Mouse (Mus musculus) small intestine, adult 2 months (tissue): ENCODE data around the gene Tmcc3. TPM values are rescaled to one million over a fixed set of nuclear protein-coding genes. Genes with fewer than 3 reads are reported as not detected.
A peak's percentile ranks its signal among the peaks of the same experiment; 100 is the strongest.

Experiments used
- H3K27ac ChIP-seq: fragments of 200-500 bp; 2 replicates; pipeline ENCODE4 v1.5.1; 2012; ENCODE audit warnings: low read depth, low read length, control low read depth, inconsistent platforms; ENCODE audit not compliant: insufficient read depth
- H3K27me3 ChIP-seq: fragments of 200-500 bp; 2 replicates; pipeline ENCODE4 v1.6.1; 2012; ENCODE audit warnings: mild to moderate bottlenecking, moderate library complexity, low read length, inconsistent platforms; ENCODE audit not compliant: control insufficient read depth, insufficient read depth
- H3K36me3 ChIP-seq: fragments of 200-500 bp; 2 replicates; pipeline ENCODE4 v1.6.1; 2012; ENCODE audit warnings: mild to moderate bottlenecking, low read length, control low read depth, inconsistent platforms; ENCODE audit not compliant: control insufficient read depth, insufficient read depth
- H3K4me1 ChIP-seq: fragments of 200-500 bp; 2 replicates; pipeline ENCODE4 v1.6.1; 2012; ENCODE audit warnings: low read length, inconsistent platforms, mixed read lengths; ENCODE audit not compliant: control insufficient read depth, insufficient read depth, insufficient read length
- H3K4me3 ChIP-seq: fragments of 200-500 bp; 2 replicates; pipeline ENCODE4 v1.5.1; 2012; ENCODE audit warnings: low read depth, mild to moderate bottlenecking, control low read depth, inconsistent platforms, low read length, moderate library complexity
- CTCF ChIP-seq: fragments of 200-500 bp; IDR thresholded peaks from 2 replicates; pipeline ENCODE4 v1.5.1; 2012; ENCODE audit warnings: low read depth, mild to moderate bottlenecking, control low read depth, inconsistent platforms, low read length, moderate library complexity, mixed read lengths; ENCODE audit not compliant: insufficient replicate concordance, insufficient read length; ENCODE audit errors: extremely low read depth
- POLR2A ChIP-seq: fragments of 200-500 bp; IDR thresholded peaks from 2 replicates; pipeline ENCODE4 v1.6.1; 2012; ENCODE audit warnings: low read depth, mild to moderate bottlenecking, control low read depth, inconsistent platforms, low read length, moderate library complexity
- WGBS: fragments of 180-500 bp; shearing (Covaris S2); methylation state at CpG from one replicate; pipeline ENCODE4 v1.1.7; 2018; 5-methylcytosine and 5-hydroxymethylcytosine counted together
- polyA plus RNA-seq: library from polyadenylated mRNA; depleted of rRNA; stranded (reverse); fragments of >200 nt; gene quantifications from 2 replicates; pipeline ENCODE4 v1.2.3, GENCODE M21; 2012

Tmcc3 gene
- polyA plus RNA-seq, 1 experiment: 38.7 TPM

DNA sequence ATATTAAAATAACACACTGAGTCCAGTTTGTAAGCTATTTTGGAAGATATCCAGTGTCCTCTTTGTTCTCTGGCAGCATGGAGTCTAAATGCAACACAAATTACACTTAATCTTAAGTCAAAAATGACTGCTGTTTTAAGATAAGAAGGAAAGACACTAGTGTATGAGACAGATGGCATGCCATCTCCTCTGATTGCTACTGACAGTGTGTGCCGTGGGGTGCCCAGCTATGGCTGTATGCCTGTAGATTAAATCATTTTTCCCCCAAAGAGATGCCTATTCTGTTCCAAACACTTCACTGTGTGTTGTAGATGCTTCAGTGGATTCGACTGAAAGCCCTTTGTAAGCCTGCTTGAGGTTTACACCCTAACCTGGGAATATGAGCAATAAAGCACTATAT lies 59.5 kb downstream of the Tmcc3 start:
- 63% methylated on average over 2 of the region's 2 CpGs for WGBS
- Histone ChIP-seq H3K27me3 (no peaks in the 10 kb centered on the region), H3K4me3 (no peak overlapping the region), H3K4me1 (no peaks in the 10 kb centered on the region), H3K27ac (no peak overlapping the region), H3K36me3 (no peaks in the 10 kb centered on the region)
- TF ChIP-seq POLR2A (no peak), CTCF (no peak)

DNA sequence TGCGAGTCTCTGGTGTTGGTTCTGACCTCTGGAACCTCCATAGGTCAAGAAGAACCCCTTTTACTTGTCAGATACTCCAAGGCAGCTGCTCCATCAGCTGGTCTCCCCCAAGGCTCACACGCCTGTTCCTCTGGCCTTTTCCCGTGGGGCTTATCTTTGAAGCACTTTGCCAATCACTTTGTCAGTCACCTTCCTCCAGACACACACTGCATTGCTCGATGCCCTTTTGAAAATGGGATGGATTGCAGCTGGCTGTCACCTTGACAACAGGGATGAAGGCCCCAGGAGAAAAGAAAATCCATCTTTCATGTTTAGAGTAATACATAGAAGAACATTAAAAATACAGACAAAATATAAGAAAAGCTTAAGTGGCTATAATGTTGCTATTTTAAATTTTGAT lies 65.2 kb downstream of the Tmcc3 start:
- TF ChIP-seq POLR2A: no peak
- TF ChIP-seq CTCF: no peak
- H3K36me3 ChIP-seq: no peaks in the 10 kb centered on the region
- H3K27me3 ChIP-seq: no peaks in the 10 kb centered on the region
- H3K4me1 ChIP-seq: no peaks in the 10 kb centered on the region
- 50% methylated on average over 4 of the region's 4 CpGs for WGBS
- no peak overlapping the region for H3K4me3 ChIP-seq
- no peak overlapping the region for H3K27ac ChIP-seq

DNA sequence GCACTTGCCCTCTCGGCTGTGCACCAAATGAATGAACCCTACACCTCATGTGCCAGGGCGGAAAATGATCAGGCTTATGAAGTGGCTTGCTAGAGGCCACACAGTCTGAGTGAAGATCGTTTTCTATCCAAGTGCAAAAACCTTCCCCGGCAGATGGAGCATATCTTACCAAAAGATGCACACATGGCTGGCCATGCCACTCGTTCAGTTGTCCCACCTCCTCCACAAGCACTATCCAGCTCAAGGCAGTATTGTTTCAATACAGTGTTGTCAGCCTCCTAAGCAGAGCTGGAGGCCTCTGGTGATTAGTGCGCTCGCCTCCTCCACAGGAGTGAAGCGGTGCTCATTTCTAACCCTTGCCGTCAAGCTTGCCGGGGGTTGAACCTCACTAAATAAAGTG lies 66.1 kb downstream of the Tmcc3 start:
- Histone ChIP-seq H3K27ac (peak overlapping the region; percentile 17; the same call in 1 of the 2 replicates), H3K4me1 (no peaks in the 10 kb centered on the region), H3K4me3 (no peak overlapping the region), H3K36me3 (no peaks in the 10 kb centered on the region), H3K27me3 (no peaks in the 10 kb centered on the region)
- 75% methylated on average over 10 of the region's 10 CpGs for WGBS
- no peak for TF ChIP-seq CTCF
- TF ChIP-seq POLR2A: no peak

DNA sequence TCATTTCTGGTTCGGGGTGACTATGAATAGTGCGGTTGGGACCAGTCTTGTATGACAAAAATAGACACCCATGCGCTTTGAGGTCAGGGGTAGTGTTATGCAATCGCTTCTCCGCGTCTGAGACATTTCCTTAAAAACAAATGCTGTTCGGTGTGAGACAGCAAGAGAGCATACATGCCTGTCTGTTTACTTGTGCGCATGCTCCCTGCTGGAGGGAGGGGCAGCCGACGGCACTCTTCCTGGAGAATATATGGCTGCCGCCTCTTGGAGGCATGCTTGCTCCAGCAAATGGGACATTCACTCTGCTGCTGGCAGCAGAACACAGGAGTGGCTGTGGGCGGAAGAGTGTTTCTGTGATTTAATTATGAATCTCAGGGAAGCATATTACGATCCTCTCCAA lies 66.6 kb downstream of the Tmcc3 start:
- WGBS: 52% methylated on average over 13 of the region's 13 CpGs
- Histone ChIP-seq H3K27me3 (no peaks in the 10 kb centered on the region), H3K27ac (peak overlapping the region; percentile 17; the same call in 1 of the 2 replicates), H3K36me3 (no peaks in the 10 kb centered on the region), H3K4me3 (peak overlapping the region; percentile 16; the same call in 1 of the 2 replicates), H3K4me1 (no peaks in the 10 kb centered on the region)
- TF ChIP-seq POLR2A (no peak), CTCF (0 out of 2 replicates have a peak, but pooled peaks have one; percentile 10)

DNA sequence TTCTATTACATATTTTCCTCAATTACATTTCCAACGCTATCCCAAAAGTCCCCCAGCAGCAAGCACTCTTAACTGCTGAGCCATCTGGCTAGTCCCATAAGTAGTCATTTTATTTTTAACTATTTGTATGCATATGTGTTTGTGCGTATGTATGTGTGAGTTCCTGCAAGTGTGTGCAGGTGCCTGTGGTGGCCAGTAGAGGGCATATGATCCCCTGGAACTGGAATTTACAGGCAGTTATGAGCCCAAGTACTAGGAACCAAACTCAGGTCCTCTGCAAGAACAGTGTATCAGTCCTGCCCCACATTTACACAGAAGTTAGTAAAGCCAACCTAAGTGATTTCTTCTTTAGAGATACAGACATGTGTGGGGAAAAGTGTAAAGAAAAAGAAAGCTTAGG lies 68.3 kb downstream of the Tmcc3 start:
- 90% methylated on average over 2 of the region's 2 CpGs for WGBS
- TF ChIP-seq POLR2A (no peak), CTCF (peak; percentile 17; the same call in 1 of the 2 replicates)
- Histone ChIP-seq H3K36me3 (no peaks in the 10 kb centered on the region), H3K27me3 (no peaks in the 10 kb centered on the region), H3K4me1 (no peaks in the 10 kb centered on the region), H3K4me3 (no peak overlapping the region), H3K27ac (no peak overlapping the region)

DNA sequence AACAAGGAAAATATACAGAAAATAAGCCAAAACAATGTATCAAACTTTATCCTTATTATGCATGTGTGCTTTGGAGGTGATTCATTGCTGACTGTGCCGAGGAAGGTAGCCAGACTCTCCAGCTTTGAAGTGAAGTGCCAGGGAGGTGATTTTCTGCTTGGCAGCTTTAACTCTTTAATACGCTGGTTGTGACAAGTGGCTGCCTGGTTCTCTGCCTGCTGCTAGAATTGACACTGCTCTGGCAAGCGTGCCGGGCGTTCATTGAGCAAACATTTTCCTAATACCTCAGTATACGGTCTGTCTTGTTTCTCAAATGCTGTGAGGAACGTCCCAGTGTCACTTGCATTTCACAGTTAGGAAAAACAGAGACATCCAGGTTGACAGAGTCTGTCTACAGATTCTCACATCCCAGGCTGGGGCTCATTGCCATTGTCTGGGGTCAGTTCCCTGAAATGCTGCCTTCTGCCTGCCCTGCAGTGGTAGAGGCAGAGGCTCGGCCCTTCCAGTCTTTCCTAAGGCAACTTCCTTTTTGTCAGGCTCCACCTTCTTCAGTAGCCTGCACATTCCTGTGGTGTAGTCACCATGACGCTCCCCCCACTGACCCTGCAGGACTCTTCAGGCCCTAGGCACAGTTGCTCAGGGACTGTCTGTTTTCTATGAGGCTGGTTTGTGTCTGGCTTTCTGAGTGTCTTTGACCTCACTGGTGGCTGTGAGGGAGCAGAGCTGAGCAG lies 69.1 kb downstream of the Tmcc3 start:
- no peaks in the 10 kb centered on the region for H3K4me1 ChIP-seq
- no peaks in the 10 kb centered on the region for H3K27me3 ChIP-seq
- H3K27ac ChIP-seq: no peak overlapping the region
- H3K36me3 ChIP-seq: no peaks in the 10 kb centered on the region
- TF ChIP-seq CTCF: no peak
- no peak for TF ChIP-seq POLR2A
- WGBS: 59% methylated on average over 9 of the region's 9 CpGs
- H3K4me3 ChIP-seq: no peak overlapping the region

DNA sequence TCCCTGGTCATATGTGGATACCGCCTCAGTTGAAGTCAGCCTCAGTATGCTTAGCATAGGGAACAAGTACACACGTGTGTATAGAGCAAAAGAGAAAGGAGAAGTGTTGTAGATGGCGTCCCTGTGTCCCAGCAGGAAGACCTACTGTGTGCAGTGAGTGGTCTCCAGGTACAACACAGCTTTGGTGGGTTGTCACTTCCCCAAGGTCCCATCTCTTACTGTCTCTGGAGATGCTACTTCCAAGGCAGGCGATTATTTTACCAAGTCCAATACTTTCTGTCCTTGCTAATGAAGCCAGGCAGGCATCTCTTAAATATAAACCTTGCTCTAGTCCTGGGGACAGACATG lies 69.6 kb downstream of the Tmcc3 start:
- H3K36me3 ChIP-seq: no peaks in the 10 kb centered on the region
- H3K4me3 ChIP-seq: no peak overlapping the region
- H3K27me3 ChIP-seq: no peaks in the 10 kb centered on the region
- H3K27ac ChIP-seq: no peak overlapping the region
- 74% methylated on average over 4 of the region's 4 CpGs for WGBS
- H3K4me1 ChIP-seq: no peaks in the 10 kb centered on the region
- TF ChIP-seq POLR2A (no peak), CTCF (no peak)

DNA sequence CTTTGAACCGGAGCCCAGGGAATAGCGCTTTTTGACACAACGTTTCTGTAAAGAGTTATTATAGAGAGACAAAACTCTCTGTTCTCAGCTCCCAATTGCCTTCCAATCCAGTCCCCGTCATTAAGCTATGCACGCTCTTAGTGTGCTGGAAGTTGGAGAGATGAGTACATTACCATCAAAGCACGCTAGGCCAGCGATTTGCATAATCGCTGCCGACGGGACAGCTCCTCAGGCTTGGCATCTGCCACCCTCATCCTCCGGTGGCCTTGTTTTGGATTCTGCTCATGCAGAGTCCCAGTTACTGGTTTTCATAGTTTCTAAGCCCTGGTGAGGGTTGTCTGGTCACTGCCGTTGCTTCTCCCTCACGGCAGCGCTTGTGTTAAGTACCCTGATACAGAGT lies 70.9 kb downstream of the Tmcc3 start:
- no peaks in the 10 kb centered on the region for H3K36me3 ChIP-seq
- H3K27me3 ChIP-seq: no peaks in the 10 kb centered on the region
- no peak overlapping the region for H3K27ac ChIP-seq
- TF ChIP-seq POLR2A: no peak
- TF ChIP-seq CTCF: no peak
- no peak overlapping the region for H3K4me3 ChIP-seq
- no peaks in the 10 kb centered on the region for H3K4me1 ChIP-seq
- 89% methylated on average over 14 of the region's 14 CpGs for WGBS
